Mouse (Mus musculus): ENCODE data around the gene Txnrd2.

GRCm38 (mm10) chr16:18418756-18419602 lies 7.2 kb upstream of the Txnrd2 start:
- no peak for TF ChIP-seq POLR2A (IDR thresholded peaks at IDR 0.05; ENCODE audit: low read depth, low read length)
- TF ChIP-seq CTCF (IDR thresholded peaks at IDR 0.05; ENCODE audit: borderline replicate concordance, insufficient read depth, low read length), result no peak

Measured in embryonic fibroblast, embryonic 13.5 days (primary cell).